Mouse (Mus musculus) MEL (cell line): Measurements from ENCODE around the gene Ypel4.

Source experiments
- CHD2 ChIP-seq: IDR thresholded peaks from 2 replicates; pipeline ENCODE4 v1.6.1; 2011; ENCODE audit warnings: low read length, improper control_type of control experiment
- CTCF ChIP-seq, 3 experiments: IDR thresholded peaks in 2 of 3; conservative IDR thresholded peaks in 1 of 3; 2 replicates each; pipeline ENCODE4 v1.5.1; 2011 to 2012; ENCODE audit warnings: low read length in 3 of 3, low read depth in 2 of 3, mild to moderate bottlenecking in 2 of 3, improper control_type of control experiment in 1 of 3, inconsistent platforms in 1 of 3, mixed read lengths in 1 of 3, moderate library complexity in 1 of 3; ENCODE audit not compliant: control insufficient read depth in 1 of 3, insufficient read depth in 1 of 3, poor library complexity in 1 of 3, severe bottlenecking in 1 of 3
- E2F4 ChIP-seq: IDR thresholded peaks from 2 replicates; pipeline ENCODE4 v1.6.1; 2011; ENCODE audit warnings: low read depth, low read length, improper control_type of control experiment, borderline replicate concordance
- EP300 ChIP-seq, 2 experiments: IDR thresholded peaks; 2 replicates each; pipeline ENCODE4 v1.6.1; 2011; ENCODE audit warnings: improper control_type of control experiment in 2 of 2, low read length in 2 of 2, low read depth in 1 of 2, mild to moderate bottlenecking in 1 of 2
- POLR2AphosphoS5 ChIP-seq: IDR thresholded peaks from 2 replicates; pipeline ENCODE4 v1.6.1; 2012; ENCODE audit warnings: low read depth, borderline replicate concordance, mild to moderate bottlenecking, inconsistent platforms, low read length, moderate library complexity, mixed read lengths
- RAD21 ChIP-seq: IDR thresholded peaks from 2 replicates; pipeline ENCODE4 v1.6.1; 2011; ENCODE audit warnings: mild to moderate bottlenecking, low read depth, low read length, improper control_type of control experiment
- SIN3A ChIP-seq: IDR thresholded peaks from 2 replicates; pipeline ENCODE4 v1.6.1; 2012; ENCODE audit warnings: low read length, improper control_type of control experiment, inconsistent platforms
- SMC3 ChIP-seq: IDR thresholded peaks from 2 replicates; pipeline ENCODE4 v1.6.1; 2011; ENCODE audit warnings: low read depth, low read length, improper control_type of control experiment
- USF2 ChIP-seq, 2 experiments: IDR thresholded peaks; 2 replicates each; pipeline ENCODE4 v1.6.1; 2011 to 2012; ENCODE audit warnings: improper control_type of control experiment in 2 of 2, low read length in 2 of 2, borderline replicate concordance in 1 of 2, inconsistent platforms in 1 of 2, low read depth in 1 of 2, mild to moderate bottlenecking in 1 of 2; ENCODE audit not compliant: insufficient read depth in 1 of 2
- ZC3H11A ChIP-seq: IDR thresholded peaks from 2 replicates; pipeline ENCODE4 v1.6.1; 2012; ENCODE audit warnings: low read depth, mild to moderate bottlenecking, inconsistent platforms, low read length, improper control_type of control experiment

DNA sequence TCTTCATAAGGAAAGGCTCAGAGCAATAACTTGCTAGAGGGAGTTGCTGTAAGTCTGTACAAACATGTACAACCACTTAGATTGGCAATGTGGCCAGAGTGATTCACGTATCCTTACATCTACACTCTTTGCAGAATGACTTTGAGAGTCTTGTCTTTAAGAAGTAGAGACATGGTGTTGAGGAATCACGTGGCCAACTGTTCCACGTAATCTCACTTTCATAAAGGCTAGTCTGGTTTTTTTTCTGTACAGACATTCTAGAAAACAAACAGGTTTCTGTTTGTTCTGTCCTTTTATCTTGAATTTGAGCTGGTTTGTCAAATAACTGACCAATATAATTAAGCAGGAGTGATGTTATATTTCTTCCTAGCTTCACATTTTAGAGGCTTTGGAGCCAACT, 27.5 kb downstream of the Ypel4 start:
- no peak for TF ChIP-seq CHD2
- no peak for TF ChIP-seq ZC3H11A
- TF ChIP-seq SIN3A = no peak
- no peak for TF ChIP-seq CTCF (IDR thresholded peaks at IDR 0.05 in 2 of 3, conservative IDR thresholded peaks at IDR 0.05 in 1 of 3; ENCODE audit: control insufficient read depth in 1 of 3, insufficient read depth in 1 of 3, low read depth in 2 of 3, low read length in 3 of 3, poor library complexity in 1 of 3, severe bottlenecking in 1 of 3)
- TF ChIP-seq RAD21 = no peak
- no peak for TF ChIP-seq POLR2AphosphoS5
- no peak for TF ChIP-seq EP300 (IDR thresholded peaks at IDR 0.05; ENCODE audit: low read depth in 1 of 2, low read length in 2 of 2)
- no peak for TF ChIP-seq E2F4
- no peak for TF ChIP-seq USF2 (IDR thresholded peaks at IDR 0.05; ENCODE audit: borderline replicate concordance in 1 of 2, insufficient read depth in 1 of 2, low read depth in 1 of 2, low read length in 2 of 2)
- no peak for TF ChIP-seq SMC3
